Mouse (Mus musculus) heart, embryonic 15.5 days (tissue): ENCODE data around the gene Adgrl3. TPM values are rescaled to one million over a fixed set of nuclear protein-coding genes. Genes with fewer than 3 reads are reported as not detected.

Experiments
- ATAC-seq: fragments of 200-750 bp; cut with Nextera tagmentation; replicated peaks from 2 replicates; pipeline ENCODE4 v1.8.0; 2017; ENCODE audit warnings: low read depth, moderate TSS enrichment; ENCODE audit not compliant: insufficient number of reproducible peaks, insufficient read depth, low FRiP score
- H3K27ac ChIP-seq: fragments of 300-500 bp; sonication (generic); 2 replicates; pipeline ENCODE4 v1.5.1; 2015; ENCODE audit warnings: mild to moderate bottlenecking, inconsistent platforms
- H3K27me3 ChIP-seq: fragments of 300-500 bp; sonication (generic); 2 replicates; pipeline ENCODE4 v1.6.1; 2015; ENCODE audit warnings: inconsistent platforms
- H3K36me3 ChIP-seq: fragments of 300-500 bp; sonication (generic); 2 replicates; pipeline ENCODE4 v1.6.1; 2015; ENCODE audit warnings: mild to moderate bottlenecking, inconsistent platforms
- H3K4me1 ChIP-seq: fragments of 300-500 bp; sonication (generic); replicated peaks from 2 replicates; pipeline ENCODE4 v1.6.1; 2015; ENCODE audit warnings: inconsistent platforms
- H3K4me2 ChIP-seq: fragments of 300-500 bp; sonication (generic); 2 replicates; pipeline ENCODE4 v1.6.1; 2015; ENCODE audit warnings: inconsistent platforms, mild to moderate bottlenecking, moderate library complexity
- H3K4me3 ChIP-seq: fragments of 300-500 bp; sonication (generic); 2 replicates; pipeline ENCODE4 v1.5.1; 2015; ENCODE audit warnings: mild to moderate bottlenecking, inconsistent platforms
- H3K9ac ChIP-seq: fragments of 300-500 bp; sonication (generic); 2 replicates; pipeline ENCODE4 v1.6.1; 2015; ENCODE audit warnings: mild to moderate bottlenecking, inconsistent platforms
- H3K9me3 ChIP-seq: fragments of 300-500 bp; sonication (generic); replicated peaks from 2 replicates; pipeline ENCODE4 v1.6.1; 2016; ENCODE audit warnings: inconsistent platforms
- WGBS: fragments of 180-500 bp; shearing (Covaris S2); methylation state at CpG from one replicate; pipeline ENCODE4 v1.1.7; 2015; ENCODE audit warnings: mixed read lengths; 5-methylcytosine and 5-hydroxymethylcytosine counted together
- polyA plus RNA-seq: library from polyadenylated mRNA; unstranded; fragments of >200 nt; fragmentation: Nextera tagmentation; extraction: Ambion mirVana; gene quantifications from 2 replicates; pipeline ENCODE4 v1.2.1, GENCODE M21; 2015

Adgrl3 gene
- polyA plus RNA-seq, 1 experiment from 2014 or later, result 5.4 TPM

DNA sequence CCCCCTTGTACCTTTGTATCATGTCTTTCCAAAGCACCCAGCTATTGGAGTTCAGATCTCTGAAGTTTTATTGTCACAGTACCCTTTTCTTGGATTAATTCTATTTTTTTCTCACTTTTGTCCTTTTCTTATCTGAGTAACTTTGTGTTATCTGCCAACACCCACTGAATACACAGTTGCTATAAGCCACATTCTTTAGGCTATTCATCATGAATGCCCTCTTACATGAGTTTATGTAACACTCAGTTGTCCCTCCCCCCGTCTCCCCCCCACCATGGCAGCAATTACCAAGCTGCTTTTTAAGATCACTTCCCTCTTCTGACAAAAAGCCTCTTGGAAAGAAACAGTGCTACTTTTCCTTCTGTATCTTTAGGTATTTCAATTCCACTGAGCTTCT lies 655.0 kb downstream of the Adgrl3 start:
- Histone ChIP-seq H3K4me3 (no peak overlapping the region), H3K4me2 (no peak overlapping the region), H3K27me3 (no peaks in the 10 kb centered on the region), H3K27ac (no peak overlapping the region), H3K4me1 (no peaks in the 10 kb centered on the region), H3K9ac (no peak overlapping the region), H3K9me3 (no peaks in the 10 kb centered on the region), H3K36me3 (no peaks in the 10 kb centered on the region)
- WGBS, result 56% methylated on average over 1 of the region's 1 CpGs
- ATAC-seq, result no peak

DNA sequence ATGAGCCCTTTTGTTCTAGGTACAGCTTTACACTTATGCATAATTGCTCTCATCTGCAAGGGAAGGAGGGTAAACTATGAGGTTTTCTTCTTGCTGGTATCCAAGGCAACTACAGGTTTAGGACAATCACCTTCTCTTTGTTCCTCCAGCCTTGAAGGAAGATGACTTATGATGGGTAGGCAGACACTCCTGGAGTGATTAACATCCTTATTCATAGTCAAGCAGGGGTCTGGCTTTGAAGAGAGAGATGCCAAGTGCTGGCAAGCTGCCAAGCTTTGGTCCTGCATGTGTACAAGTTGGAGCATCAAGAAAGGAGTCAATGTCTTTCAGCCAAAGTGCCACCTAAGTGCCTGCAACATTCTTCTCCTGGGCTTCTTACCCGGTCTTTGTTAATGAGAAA lies 657.0 kb downstream of the Adgrl3 start:
- WGBS, result 88% methylated on average over 1 of the region's 1 CpGs
- no peak overlapping the region for H3K27ac ChIP-seq
- H3K9ac ChIP-seq, result no peak overlapping the region
- no peaks in the 10 kb centered on the region for H3K27me3 ChIP-seq
- H3K4me2 ChIP-seq, result no peak overlapping the region
- no peak overlapping the region for H3K4me3 ChIP-seq
- ATAC-seq, result no peak
- no peaks in the 10 kb centered on the region for H3K4me1 ChIP-seq
- no peaks in the 10 kb centered on the region for H3K9me3 ChIP-seq
- no peaks in the 10 kb centered on the region for H3K36me3 ChIP-seq

DNA sequence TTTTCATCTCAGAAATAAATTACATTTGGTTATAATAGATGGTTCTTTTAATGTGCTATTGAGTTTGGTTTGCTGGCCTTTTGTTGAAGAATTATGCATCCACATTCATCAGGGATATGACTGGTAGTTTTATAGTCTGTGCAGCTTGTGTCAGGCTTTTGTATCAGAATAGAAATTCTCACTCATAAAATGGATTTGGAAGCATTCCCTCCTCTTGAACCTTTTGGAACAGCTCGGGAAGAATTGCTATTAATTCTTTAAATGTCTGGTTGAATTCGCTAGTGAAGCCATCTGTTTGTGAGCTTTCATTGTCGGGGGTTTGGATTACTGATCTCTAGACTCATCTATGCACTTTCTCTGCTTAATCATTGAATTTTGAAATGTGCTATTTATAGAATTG lies 666.3 kb downstream of the Adgrl3 start:
- H3K9ac ChIP-seq, result no peak overlapping the region

DNA sequence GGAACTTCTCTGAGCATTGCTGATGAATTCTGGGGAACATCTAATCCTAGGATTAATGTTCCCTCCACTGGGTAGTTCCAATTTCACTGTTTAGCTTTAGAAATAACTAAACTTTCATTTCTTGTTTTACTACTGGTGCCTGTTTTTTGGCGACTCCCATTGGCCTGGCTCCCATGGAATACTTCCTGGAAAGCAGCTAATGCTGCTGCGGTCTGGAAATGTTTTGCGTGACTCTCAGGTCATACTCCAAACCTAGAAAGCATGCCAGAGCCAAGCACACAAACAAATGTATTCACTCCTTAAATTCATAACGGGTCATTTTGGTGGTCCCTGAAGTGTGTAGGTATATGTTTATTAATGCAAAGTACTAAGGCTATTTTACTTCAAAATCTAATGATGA lies 666.9 kb downstream of the Adgrl3 start:
- no peak overlapping the region for H3K9ac ChIP-seq
- H3K36me3 ChIP-seq, result no peaks in the 10 kb centered on the region
- H3K9me3 ChIP-seq, result no peaks in the 10 kb centered on the region
- 66% methylated on average over 4 of the region's 4 CpGs for WGBS
- ATAC-seq, result no peak
- no peak overlapping the region for H3K4me3 ChIP-seq
- H3K27ac ChIP-seq, result no peak overlapping the region
- no peak overlapping the region for H3K4me2 ChIP-seq
- H3K27me3 ChIP-seq, result no peaks in the 10 kb centered on the region
- no peaks in the 10 kb centered on the region for H3K4me1 ChIP-seq

More for the DNA sequence above, 666.3 kb downstream of the Adgrl3 start:
- Histone ChIP-seq H3K27me3 (no peaks in the 10 kb centered on the region), H3K27ac (no peak overlapping the region), H3K4me3 (no peak overlapping the region), H3K4me2 (no peak overlapping the region), H3K9me3 (no peaks in the 10 kb centered on the region), H3K36me3 (no peaks in the 10 kb centered on the region), H3K4me1 (no peaks in the 10 kb centered on the region)
- no peak for ATAC-seq
- WGBS, result 76% methylated on average over 3 of the region's 3 CpGs

DNA sequence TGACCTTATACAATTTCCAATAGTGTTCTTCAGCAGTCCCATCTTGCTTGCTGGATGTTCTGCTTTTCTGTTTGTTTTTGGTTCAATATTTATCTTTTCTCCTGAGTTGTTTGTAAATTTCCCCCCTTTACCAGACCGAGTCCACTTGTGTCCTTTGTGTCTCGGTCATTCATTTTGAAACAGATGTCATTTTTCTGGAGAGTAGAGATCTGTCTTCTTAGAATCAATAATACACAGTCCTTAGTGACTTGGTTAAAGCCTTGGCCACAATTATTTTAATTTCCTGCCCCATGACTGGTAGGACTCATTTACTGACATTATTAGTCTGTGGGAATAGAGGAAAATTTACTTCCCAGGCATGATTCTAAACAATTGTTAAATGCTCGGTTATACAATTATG lies 709.7 kb downstream of the Adgrl3 start:
- no peaks in the 10 kb centered on the region for H3K36me3 ChIP-seq
- H3K9ac ChIP-seq, result no peak overlapping the region
- H3K27me3 ChIP-seq, result no peaks in the 10 kb centered on the region
- no peak overlapping the region for H3K27ac ChIP-seq
- ATAC-seq, result no peak
- H3K4me1 ChIP-seq, result no peaks in the 10 kb centered on the region
- H3K4me3 ChIP-seq, result no peak overlapping the region
- no peaks in the 10 kb centered on the region for H3K9me3 ChIP-seq
- no peak overlapping the region for H3K4me2 ChIP-seq
- 57% methylated on average over 3 of the region's 3 CpGs for WGBS

DNA sequence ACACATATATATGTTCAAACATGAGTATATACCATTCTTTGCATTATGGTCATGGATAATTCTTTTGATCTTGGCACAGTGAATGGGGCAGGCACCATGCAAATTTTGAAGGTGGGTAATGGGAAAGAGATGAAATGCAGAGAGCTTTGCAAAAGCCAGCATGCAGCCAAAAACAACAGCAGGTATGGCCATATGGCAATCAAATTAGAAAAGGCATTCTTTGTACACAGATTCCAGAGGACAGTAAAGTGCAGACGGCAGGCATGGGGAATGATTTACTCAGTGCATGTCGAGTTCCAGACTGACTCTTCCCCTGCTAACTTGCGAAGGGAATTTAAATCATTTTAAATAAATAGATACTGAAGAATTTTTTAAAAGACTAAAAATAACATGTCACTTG lies 716.1 kb downstream of the Adgrl3 start:
- Histone ChIP-seq H3K4me2 (no peak overlapping the region), H3K27me3 (no peaks in the 10 kb centered on the region), H3K9me3 (no peaks in the 10 kb centered on the region), H3K9ac (no peak overlapping the region), H3K4me1 (no peaks in the 10 kb centered on the region), H3K27ac (no peak overlapping the region), H3K4me3 (no peak overlapping the region), H3K36me3 (no peaks in the 10 kb centered on the region)
- no peak for ATAC-seq
- WGBS, result 57% methylated on average over 3 of the region's 3 CpGs

DNA sequence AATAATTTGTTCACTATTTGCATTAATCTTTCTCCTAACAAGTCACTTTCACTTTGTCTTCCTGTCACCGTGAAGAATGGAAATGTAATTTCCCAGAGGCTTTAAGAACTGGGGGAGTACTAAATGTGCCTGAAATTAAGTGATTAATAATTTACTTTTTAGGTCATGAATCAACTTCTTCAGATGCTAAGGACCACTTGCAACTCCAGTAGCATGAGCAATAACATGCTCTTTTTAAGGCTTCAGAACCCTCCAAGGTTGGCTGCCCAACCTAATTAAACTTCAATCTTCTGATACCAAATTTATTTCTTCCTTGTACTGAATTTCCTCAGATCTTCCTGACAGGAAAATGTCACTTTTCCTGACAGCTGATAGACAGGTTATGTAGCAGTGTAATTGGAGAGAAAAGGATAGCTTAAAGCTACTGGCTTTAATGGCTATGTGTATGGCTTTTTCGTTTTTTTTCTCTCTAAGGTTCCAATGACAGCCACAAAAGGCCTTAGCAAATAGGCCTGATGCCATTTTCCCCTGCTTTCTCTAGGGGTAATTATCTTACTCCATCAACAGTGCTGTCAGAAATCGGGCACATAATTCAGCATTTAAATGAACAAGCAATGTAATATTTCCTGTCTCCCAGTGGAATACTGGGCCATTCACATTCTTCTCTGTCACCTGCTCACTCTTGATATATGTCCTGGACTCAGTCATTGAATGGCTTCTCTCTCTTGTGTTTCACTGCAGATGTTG lies 718.5 kb downstream of the Adgrl3 start:
- no peak overlapping the region for H3K9ac ChIP-seq
- no peaks in the 10 kb centered on the region for H3K36me3 ChIP-seq
- H3K4me1 ChIP-seq, result no peaks in the 10 kb centered on the region
- no peak for ATAC-seq
- 71% methylated on average over 3 of the region's 3 CpGs for WGBS
- no peak overlapping the region for H3K4me2 ChIP-seq
- H3K9me3 ChIP-seq, result no peaks in the 10 kb centered on the region
- no peak overlapping the region for H3K4me3 ChIP-seq
- no peaks in the 10 kb centered on the region for H3K27me3 ChIP-seq
- no peak overlapping the region for H3K27ac ChIP-seq

DNA sequence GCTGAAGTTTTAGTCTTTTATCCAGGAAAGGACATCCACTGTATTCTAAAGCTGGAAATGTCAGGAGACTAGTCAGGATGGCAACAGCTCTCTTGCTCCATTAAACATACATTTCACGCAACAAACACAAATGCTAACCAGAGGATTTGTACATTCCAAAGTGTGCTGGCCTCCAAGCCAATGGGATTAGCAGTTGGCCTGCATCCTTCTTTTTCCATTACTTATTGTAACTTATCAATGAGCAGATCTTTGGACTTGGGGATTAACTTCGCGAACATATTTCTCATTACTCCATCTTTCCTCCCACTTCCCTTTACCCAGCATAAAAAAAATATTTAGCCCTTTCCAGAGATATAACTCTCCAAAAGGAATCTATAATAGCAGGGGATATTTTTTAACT lies 732.5 kb downstream of the Adgrl3 start:
- WGBS, result 84% methylated on average over 3 of the region's 3 CpGs
- H3K27me3 ChIP-seq, result no peaks in the 10 kb centered on the region
- no peak for ATAC-seq

DNA sequence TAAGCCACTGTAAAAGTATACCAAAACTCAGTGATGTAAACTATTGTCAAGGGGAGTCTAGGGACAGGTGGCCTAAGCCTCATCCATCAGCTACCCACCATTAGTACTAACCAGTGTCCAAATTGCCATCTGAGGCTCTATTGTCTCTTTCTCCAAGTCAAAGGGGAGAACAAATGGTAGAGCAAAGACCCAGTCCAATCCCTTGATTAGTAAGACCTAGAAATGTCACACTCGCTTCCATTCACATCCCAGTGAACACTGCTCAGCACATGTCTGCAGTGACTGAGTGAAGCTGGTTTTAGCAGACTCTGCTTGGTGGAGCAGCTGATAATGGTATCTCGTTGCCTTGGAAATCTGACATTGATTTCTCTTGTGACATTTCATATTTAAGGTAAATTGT lies 735.8 kb downstream of the Adgrl3 start:
- no peak overlapping the region for H3K9ac ChIP-seq
- H3K27ac ChIP-seq, result no peak overlapping the region
- H3K36me3 ChIP-seq, result no peaks in the 10 kb centered on the region
- H3K9me3 ChIP-seq, result no peaks in the 10 kb centered on the region
- H3K4me3 ChIP-seq, result no peak overlapping the region
- H3K4me1 ChIP-seq, result no peaks in the 10 kb centered on the region
- no peaks in the 10 kb centered on the region for H3K27me3 ChIP-seq
- 75% methylated on average over 2 of the region's 2 CpGs for WGBS
- no peak overlapping the region for H3K4me2 ChIP-seq
- ATAC-seq, result no peak

More for the DNA sequence above, 732.5 kb downstream of the Adgrl3 start:
- no peaks in the 10 kb centered on the region for H3K9me3 ChIP-seq
- H3K4me2 ChIP-seq, result no peak overlapping the region
- H3K27ac ChIP-seq, result no peak overlapping the region
- H3K4me1 ChIP-seq, result no peaks in the 10 kb centered on the region
- no peaks in the 10 kb centered on the region for H3K36me3 ChIP-seq
- no peak overlapping the region for H3K9ac ChIP-seq
- no peak overlapping the region for H3K4me3 ChIP-seq

DNA sequence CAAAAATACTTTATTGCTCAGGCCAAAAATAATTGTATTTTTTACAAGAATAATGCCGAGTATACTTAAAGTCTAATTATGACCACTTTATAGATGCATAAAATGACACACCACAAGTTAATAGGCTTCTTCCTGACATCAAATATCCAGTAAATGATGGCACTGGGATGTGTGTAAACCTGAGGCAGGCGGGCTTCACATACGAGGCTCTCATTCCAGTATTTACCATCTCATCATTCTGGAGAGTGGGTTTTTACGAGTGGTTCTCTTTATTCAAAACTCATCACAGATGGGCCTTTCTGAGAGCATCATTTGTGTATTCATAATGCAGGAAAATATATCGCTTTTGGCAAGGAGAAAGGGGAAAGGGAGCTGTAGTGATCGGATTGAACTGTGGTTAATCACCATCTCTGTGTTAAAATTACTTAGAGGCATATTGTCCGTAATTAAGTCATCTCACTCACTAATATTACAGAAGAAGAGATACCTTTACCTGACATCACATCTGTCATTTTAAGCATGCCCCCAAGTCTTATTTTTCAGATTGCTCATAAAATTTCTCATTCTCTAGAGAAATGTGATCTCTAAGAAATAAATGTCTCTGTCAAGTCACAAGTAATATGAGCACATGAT lies 737.3 kb downstream of the Adgrl3 start:
- no peak overlapping the region for H3K27ac ChIP-seq
- no peak overlapping the region for H3K4me3 ChIP-seq
- H3K4me2 ChIP-seq, result no peak overlapping the region
- no peaks in the 10 kb centered on the region for H3K36me3 ChIP-seq
- no peaks in the 10 kb centered on the region for H3K27me3 ChIP-seq
- no peaks in the 10 kb centered on the region for H3K9me3 ChIP-seq
- H3K9ac ChIP-seq, result no peak overlapping the region
- WGBS, result 83% methylated on average over 7 of the region's 7 CpGs
- no peak for ATAC-seq
- no peaks in the 10 kb centered on the region for H3K4me1 ChIP-seq

DNA sequence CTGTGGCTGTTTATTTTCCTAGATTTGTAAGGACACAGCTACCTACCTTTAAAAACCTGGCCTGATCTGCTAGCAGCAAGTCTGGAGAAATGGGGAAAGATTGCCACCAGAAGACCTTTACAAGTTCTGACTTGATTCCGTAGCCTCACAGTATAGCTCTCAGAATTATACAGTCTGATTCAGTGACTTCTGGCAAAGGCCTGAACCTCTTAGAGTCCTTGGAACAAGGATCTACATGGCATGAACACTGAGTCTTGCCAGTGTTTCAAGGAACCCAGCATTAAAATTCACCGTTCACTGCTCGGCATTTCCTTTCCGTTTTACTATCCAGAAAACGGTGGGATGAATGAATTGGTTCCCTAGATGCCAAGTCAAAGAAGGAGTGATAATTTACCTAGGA lies 756.3 kb downstream of the Adgrl3 start:
- H3K4me3 ChIP-seq, result no peak overlapping the region
- H3K4me2 ChIP-seq, result no peak overlapping the region
- ATAC-seq, result no peak
- no peak overlapping the region for H3K9ac ChIP-seq
- 87% methylated on average over 5 of the region's 5 CpGs for WGBS
- H3K27ac ChIP-seq, result no peak overlapping the region
- H3K27me3 ChIP-seq, result no peaks in the 10 kb centered on the region
- H3K9me3 ChIP-seq, result no peaks in the 10 kb centered on the region
- no peaks in the 10 kb centered on the region for H3K36me3 ChIP-seq
- 0 out of 2 replicates have a peak, but pooled peaks cover 4% of the 10 kb centered on the region for H3K4me1 ChIP-seq

DNA sequence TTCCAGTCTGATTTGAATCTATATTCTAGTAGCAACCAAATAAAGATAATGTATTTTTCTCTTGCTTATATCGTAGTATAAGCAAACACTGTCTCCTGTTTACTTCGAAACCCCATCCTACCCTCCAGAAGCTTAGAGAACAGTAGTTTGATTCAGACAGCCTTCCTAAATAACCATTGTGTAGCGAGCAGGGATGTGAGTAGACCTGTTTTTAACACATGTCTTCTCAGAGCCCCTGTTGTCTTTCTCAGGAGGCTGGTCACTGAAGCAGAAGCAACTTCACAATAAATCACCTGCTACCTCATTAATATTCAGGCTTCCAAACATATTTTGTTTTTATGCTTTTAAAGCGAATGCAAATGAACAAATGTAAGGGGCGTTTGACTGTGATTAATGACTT lies 756.8 kb downstream of the Adgrl3 start:
- 0 out of 2 replicates have a peak, but pooled peaks cover 4% of the 10 kb centered on the region for H3K4me1 ChIP-seq
- H3K9me3 ChIP-seq, result no peaks in the 10 kb centered on the region
- H3K27ac ChIP-seq, result no peak overlapping the region
- H3K27me3 ChIP-seq, result no peaks in the 10 kb centered on the region
- ATAC-seq, result no peak
- H3K9ac ChIP-seq, result no peak overlapping the region
- no peak overlapping the region for H3K4me3 ChIP-seq
- H3K4me2 ChIP-seq, result no peak overlapping the region
- 84% methylated on average over 5 of the region's 5 CpGs for WGBS
- no peaks in the 10 kb centered on the region for H3K36me3 ChIP-seq
